Mouse (Mus musculus) thymus, adult 2 months (tissue): Measurements from ENCODE around the gene Fcgr3.

Experiments used
- CTCF ChIP-seq: fragments of 200-500 bp; IDR thresholded peaks from 2 replicates; pipeline ENCODE4 v1.5.1; 2012; ENCODE audit warnings: mild to moderate bottlenecking, control low read depth, low read length, moderate library complexity, borderline replicate concordance; ENCODE audit not compliant: control insufficient read depth, poor library complexity, insufficient read depth; ENCODE audit errors: extremely low read depth
- POLR2A ChIP-seq: fragments of 200-500 bp; IDR thresholded peaks from 2 replicates; pipeline ENCODE4 v1.6.1; 2012; ENCODE audit warnings: mild to moderate bottlenecking, low read length, control low read depth, moderate library complexity; ENCODE audit not compliant: control insufficient read depth, poor library complexity, insufficient read depth; ENCODE audit errors: extremely low read depth

DNA sequence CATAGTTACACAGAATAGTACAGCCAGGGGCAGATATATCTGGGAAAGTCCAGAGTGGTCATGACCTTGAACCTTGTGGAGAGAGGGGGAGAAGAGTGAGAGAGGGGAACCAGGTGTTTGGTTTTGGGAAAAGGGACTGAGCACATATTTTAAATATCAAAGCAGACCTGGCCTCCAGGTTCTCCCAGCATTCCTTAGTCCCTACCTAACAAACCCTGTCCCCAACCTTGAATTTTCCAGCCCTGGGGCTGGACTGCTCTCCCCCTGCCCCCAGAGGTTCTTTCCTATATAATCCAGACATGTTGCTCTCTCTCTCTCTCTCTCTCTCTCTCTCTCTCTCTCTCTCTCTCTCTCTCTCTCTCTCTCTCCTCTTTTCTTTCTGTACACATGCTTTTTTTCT lies 32.4 kb upstream of the Fcgr3 start:
- TF ChIP-seq CTCF (no peak), POLR2A (no peak)
